Mouse (Mus musculus): Measurements from ENCODE around the gene A830018L16Rik. TPM values are rescaled to one million over a fixed set of nuclear protein-coding genes. Genes with fewer than 3 reads are reported as not detected.

The A830018L16Rik gene
- not detected in 2 replicates for polyA plus RNA-seq (2012)

- no peak for TF ChIP-seq GATA1 (IDR thresholded peaks at IDR 0.05; ENCODE audit: low read length)
These were observed at the start of gene A830018L16Rik for GRCm38 (mm10) chr1:11413894-11414556. TSS of gene A830018L16Rik (plus strand) at chr1:11414105.

DNA sequence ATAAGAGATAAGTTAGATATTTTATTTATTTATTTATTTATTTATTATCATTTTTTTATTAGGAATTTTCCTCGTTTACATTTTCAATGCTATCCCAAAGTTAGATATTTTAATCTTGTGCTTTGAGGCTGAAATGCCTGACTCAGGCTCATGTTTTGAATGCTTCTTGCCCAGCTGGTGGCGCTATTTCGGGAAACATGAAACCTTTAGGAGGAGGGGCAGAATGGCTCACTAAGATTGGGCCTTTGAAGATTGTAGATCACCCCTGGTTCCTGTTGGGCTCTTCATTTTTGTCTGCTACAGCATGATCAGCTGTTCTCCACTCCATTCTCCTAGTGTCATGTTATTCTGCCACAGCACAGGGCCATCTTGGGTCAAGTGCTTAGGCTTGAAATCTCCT is 28.1 kb upstream of the A830018L16Rik start:
- no peak for TF ChIP-seq GATA1 (IDR thresholded peaks at IDR 0.05; ENCODE audit: low read length)

DNA sequence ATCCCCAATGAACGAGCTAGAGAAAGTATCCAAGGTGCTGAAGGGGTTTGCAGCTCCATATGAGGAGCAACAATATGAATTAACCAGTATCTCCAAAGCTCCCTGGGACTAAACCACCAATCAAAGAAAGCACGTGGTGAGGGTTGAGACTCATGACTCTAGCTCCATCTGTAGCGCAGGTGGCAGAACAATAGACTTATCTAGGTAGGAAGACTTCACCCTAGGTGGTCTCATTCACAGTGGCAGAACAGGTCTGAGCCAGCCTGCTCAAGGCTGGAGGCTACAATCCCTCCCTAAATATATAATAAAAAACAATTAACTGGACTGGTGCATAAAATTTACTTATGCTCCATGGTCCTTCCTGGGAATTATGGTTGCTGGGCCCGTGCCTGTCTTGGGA is 18.5 kb upstream of the A830018L16Rik start:
- TF ChIP-seq GATA1 (IDR thresholded peaks at IDR 0.05; ENCODE audit: low read length), result no peak

DNA sequence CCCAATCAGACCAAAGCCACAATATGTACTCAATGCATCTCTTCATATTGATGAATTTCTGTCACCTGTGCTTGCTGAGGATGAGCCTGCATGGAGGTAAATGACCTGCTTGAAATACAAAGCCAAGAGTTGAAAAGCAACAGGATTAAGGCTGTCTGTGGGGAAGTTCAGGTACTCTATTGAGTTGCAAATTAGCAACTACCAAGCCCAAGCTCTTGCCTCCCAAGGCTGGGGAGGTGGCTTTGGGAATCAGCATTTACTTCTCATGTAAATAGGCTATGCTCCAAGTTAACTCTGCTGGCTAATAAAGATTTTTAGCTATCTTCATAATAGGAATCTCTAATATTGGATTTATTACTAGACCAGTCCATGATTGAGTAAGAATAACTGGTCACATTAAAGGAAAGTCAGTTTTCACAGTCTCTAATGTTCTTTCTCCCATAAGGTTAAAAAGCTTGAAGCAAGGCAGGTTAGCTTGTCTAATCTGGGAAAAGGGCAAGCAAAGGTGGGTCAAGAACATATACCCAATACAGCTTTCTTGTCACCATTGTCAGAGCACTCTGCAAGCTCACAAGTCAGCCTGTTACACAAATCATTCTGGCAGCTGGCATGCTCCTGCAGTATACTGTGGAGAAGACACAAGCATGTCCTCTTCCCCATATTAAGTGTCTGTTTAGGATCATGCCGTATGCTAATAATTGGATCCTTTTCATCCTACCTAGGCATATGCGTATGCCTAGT is 17.7 kb upstream of the A830018L16Rik start:
- TF ChIP-seq GATA1 (IDR thresholded peaks at IDR 0.05; ENCODE audit: low read length), result no peak

GRCm38 (mm10) chr1:11401159-11401558 is 12.7 kb upstream of the A830018L16Rik start:
- no peak for TF ChIP-seq GATA1 (IDR thresholded peaks at IDR 0.05; ENCODE audit: low read length)

GRCm38 (mm10) chr1:11405527-11405926 is 8.4 kb upstream of the A830018L16Rik start:
- TF ChIP-seq GATA1 (IDR thresholded peaks at IDR 0.05; ENCODE audit: low read length), result no peak

GRCm38 (mm10) chr1:11406026-11406425 is 7.9 kb upstream of the A830018L16Rik start:
- TF ChIP-seq GATA1 (IDR thresholded peaks at IDR 0.05; ENCODE audit: low read length), result no peak

DNA sequence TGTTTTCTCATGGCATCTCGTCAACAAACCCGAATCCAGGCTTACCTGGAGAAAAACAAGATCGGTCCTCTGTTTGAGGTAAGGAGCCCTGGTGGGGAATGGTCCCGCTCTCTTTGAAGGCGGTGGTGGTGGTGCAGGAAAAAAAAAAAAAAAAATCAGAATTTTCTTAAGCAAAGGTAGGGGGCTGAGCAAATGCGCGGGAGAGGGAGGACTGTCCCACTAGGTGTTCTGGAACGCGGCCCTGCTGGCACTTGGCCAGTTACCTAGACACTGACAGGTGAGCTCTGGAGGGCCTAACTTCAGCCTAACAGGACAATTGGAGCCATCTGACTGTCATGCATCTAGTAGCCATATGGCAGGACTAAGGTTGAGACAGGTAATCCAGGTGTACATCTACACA is 655 bp downstream of the A830018L16Rik start:
- TF ChIP-seq GATA1 (IDR thresholded peaks at IDR 0.05; ENCODE audit: low read length), result no peak

DNA sequence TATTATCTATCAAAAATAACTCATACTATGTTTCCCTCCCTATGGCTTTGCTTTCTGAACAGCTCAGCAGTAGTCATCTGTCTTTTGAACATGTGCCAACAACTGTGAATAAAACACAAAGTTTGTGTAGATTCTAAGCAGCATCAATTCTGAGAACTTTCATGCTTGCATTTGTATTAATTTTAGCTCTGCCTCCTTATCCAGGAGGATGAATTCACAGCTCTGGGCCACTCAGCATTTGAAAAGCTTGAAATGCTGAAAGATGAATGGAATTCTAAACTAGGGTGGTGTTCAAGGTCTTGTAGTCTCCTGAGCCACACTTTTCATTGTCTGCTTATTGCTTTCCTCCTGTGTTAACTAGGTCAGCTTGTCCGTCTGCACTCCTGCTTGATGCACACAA is 13.4 kb downstream of the A830018L16Rik start:
- no peak for TF ChIP-seq GATA1 (IDR thresholded peaks at IDR 0.05; ENCODE audit: low read length)

GRCm38 (mm10) chr1:11458353-11458752 is 44.4 kb downstream of the A830018L16Rik start:
- TF ChIP-seq GATA1 (IDR thresholded peaks at IDR 0.05; ENCODE audit: low read length), result no peak

GRCm38 (mm10) chr1:11466325-11466724 is 52.4 kb downstream of the A830018L16Rik start:
- TF ChIP-seq GATA1 (IDR thresholded peaks at IDR 0.05; ENCODE audit: low read length), result no peak

- TF ChIP-seq GATA1 (IDR thresholded peaks at IDR 0.05; ENCODE audit: low read length), result no peak
These were observed 53.2 kb downstream of the A830018L16Rik start for GRCm38 (mm10) chr1:11467065-11467643.

- no peak for TF ChIP-seq GATA1 (IDR thresholded peaks at IDR 0.05; ENCODE audit: low read length)
These were observed 79.0 kb downstream of the A830018L16Rik start for GRCm38 (mm10) chr1:11492936-11493335.

GRCm38 (mm10) chr1:11501556-11501955 is 87.7 kb downstream of the A830018L16Rik start:
- TF ChIP-seq GATA1 (IDR thresholded peaks at IDR 0.05; ENCODE audit: low read length), result no peak

DNA sequence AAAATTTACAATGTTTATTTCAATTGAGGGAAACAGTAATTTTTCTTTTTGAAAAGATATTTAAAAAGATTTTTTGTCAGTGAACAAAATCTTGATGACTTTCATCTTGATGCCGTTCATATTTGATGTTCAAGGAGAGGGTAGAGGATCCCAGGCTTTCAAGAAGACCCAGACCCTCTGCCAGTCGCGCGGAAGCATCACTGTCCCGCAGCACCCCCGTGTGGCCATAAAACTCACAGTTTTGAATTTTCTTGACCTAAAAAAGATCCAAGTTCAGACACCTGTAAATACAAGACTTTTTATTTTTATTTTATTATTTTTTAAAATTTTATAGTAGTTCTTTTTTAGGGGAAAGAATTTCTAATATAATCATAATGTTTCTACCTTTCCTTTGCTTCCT is 151.4 kb downstream of the A830018L16Rik start:
- no peak for TF ChIP-seq GATA1 (IDR thresholded peaks at IDR 0.05; ENCODE audit: low read length)

- no peak for TF ChIP-seq GATA1 (IDR thresholded peaks at IDR 0.05; ENCODE audit: low read length)
These were observed 152.8 kb downstream of the A830018L16Rik start for GRCm38 (mm10) chr1:11566730-11567129.

Data from G1E-ER4 (cell line).